Mouse (Mus musculus): ENCODE results near the gene Snrk. TPM values are rescaled to one million over a fixed set of nuclear protein-coding genes. Genes with fewer than 3 reads are reported as not detected.

The Snrk gene
- total RNA-seq, 4 experiments from 2014 or later = 153 to 206 (median 181) TPM

GRCm38 (mm10) chr9:122109553-122110225 is 7.4 kb upstream of the Snrk start:
- peak; percentile 53 for DNase-seq

GRCm38 (mm10) chr9:122110508-122110907 is 6.6 kb upstream of the Snrk start:
- DNase-seq = no peak

- DNase-seq = no peak
These were observed 6.1 kb upstream of the Snrk start for GRCm38 (mm10) chr9:122110921-122111320.

- peak; percentile 72 for DNase-seq
These were observed 1.5 kb upstream of the Snrk start for GRCm38 (mm10) chr9:122115552-122115951.

- peak; percentile 52 for DNase-seq
These were observed 707 bp upstream of the Snrk start for GRCm38 (mm10) chr9:122116359-122116758.

- DNase-seq = no peak
These were observed 845 bp downstream of the Snrk start for GRCm38 (mm10) chr9:122117692-122118529.

GRCm38 (mm10) chr9:122120089-122120488 is 3.0 kb downstream of the Snrk start:
- DNase-seq = peak; percentile 66

- DNase-seq = no peak
These were observed 5.0 kb downstream of the Snrk start for GRCm38 (mm10) chr9:122122113-122122512.

GRCm38 (mm10) chr9:122123181-122123580 is 6.1 kb downstream of the Snrk start:
- no peak for DNase-seq

- DNase-seq = no peak
These were observed 8.7 kb downstream of the Snrk start for GRCm38 (mm10) chr9:122125723-122126290.

- no peak for DNase-seq
These were observed 9.7 kb downstream of the Snrk start for GRCm38 (mm10) chr9:122126790-122127189.

GRCm38 (mm10) chr9:122127271-122127785 is 10.3 kb downstream of the Snrk start:
- DNase-seq = no peak

- no peak for DNase-seq
These were observed 11.6 kb downstream of the Snrk start for GRCm38 (mm10) chr9:122128686-122129085.

GRCm38 (mm10) chr9:122130666-122131065 is 13.6 kb downstream of the Snrk start:
- no peak for DNase-seq

GRCm38 (mm10) chr9:122132145-122132544 is 15.1 kb downstream of the Snrk start:
- no peak for DNase-seq

GRCm38 (mm10) chr9:122135095-122135884 is 18.2 kb downstream of the Snrk start:
- peak; percentile 54 for DNase-seq

GRCm38 (mm10) chr9:122135885-122136170 is 18.8 kb downstream of the Snrk start:
- no peak for DNase-seq

- DNase-seq = no peak
These were observed 20.9 kb downstream of the Snrk start for GRCm38 (mm10) chr9:122137960-122138359.

- DNase-seq = no peak
These were observed 21.4 kb downstream of the Snrk start for GRCm38 (mm10) chr9:122138371-122139029.

GRCm38 (mm10) chr9:122139236-122139635 is 22.2 kb downstream of the Snrk start:
- no peak for DNase-seq

GRCm38 (mm10) chr9:122143219-122143618 is 26.2 kb downstream of the Snrk start:
- no peak for DNase-seq

- DNase-seq = no peak
These were observed 27.7 kb downstream of the Snrk start for GRCm38 (mm10) chr9:122144776-122145175.

Measured in adrenal gland, adult 8-10 months (tissue).